Mouse (Mus musculus) mouse embryonic stem cell (cell line): Measurements from ENCODE around the gene Slc25a12.

ENCODE experiments used
- in situ Hi-C, 2 experiments: fragments of 300-500 bp; cut with MboI; formaldehyde crosslinking; loops; 1 replicate in 1 of 2; 3 replicates in 1 of 2; pipeline ENCODE4 v1.14.3; 2019 to 2020; ENCODE audit warnings: low sequenced_read_pairs in 2 of 2, low pct_unique_long_range_greater_than_20kb in 1 of 2, mixed read lengths in 1 of 2; ENCODE audit not compliant: unreplicated experiment in 1 of 2

The Slc25a12 gene

DNA sequence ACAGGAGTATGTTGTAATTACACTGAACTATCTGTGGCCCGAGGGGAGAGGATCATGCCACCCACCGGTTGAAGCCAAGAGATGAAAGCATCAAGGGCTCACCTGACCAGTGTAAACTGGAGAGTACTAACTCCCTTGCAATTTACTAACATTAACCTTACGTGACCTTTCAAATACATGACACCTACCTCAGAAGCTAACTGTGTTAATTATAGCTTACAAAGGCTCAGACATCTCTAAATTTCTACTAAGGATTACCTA is 15.9 kb downstream of the Slc25a12 start:
- in situ Hi-C loops, result no loop called here

DNA sequence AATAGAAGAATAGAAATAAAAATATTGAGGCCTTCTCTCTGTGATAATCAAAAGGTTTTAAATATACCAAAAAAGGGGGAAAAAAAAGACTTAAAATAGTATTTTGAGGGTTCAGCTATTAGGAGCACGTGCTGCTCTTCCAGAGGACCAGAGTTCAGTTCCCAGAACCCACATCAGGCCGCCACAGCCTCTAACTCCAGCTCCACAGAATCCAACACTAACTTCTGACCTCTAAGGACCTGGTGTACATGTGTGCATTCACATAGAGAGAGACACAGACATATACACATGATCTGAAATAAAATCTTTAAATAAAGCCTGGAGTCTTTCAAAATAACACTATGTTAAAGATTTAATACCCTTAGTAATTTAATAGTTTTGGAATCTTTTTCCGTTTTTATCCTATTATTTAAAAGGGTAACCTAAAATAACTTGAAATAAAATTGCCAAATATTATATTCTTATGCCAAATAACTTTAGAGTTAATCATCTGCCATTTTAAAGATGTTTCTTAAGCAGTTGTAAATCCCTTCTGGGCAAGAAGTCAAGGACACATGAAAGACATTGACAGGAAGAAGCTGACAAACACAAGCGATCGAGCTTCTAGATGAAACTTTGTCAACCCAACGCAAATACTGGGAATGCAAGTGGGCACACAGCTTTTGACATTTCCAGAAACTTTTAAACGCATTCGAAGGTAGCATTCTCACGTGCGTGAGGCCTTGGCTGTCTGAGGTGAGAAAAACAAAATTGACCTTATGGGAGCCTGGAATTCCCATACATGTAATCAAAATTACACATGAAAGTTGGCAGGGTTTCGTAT is 16.4 kb downstream of the Slc25a12 start:
- in situ Hi-C loops, result no loop called here

DNA sequence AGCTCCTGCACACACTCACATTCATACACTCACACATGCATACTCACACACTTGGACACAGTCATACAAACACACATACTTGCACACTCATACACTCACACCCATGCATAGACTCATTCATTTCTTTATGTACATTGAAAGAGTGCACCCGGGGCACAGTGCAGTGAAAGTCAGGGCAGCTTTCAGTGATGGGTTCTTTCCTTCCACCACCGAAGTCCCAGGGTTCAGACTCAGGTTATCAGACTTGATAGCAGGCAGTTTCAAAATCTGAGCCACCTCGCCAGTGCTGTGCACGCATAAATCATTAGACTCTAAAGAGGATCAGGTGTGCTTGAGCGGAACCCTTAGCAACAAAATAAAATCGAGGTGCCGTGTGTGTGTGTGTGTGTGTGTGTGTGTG is 17.4 kb downstream of the Slc25a12 start:
- in situ Hi-C loops, result no loop called here

DNA sequence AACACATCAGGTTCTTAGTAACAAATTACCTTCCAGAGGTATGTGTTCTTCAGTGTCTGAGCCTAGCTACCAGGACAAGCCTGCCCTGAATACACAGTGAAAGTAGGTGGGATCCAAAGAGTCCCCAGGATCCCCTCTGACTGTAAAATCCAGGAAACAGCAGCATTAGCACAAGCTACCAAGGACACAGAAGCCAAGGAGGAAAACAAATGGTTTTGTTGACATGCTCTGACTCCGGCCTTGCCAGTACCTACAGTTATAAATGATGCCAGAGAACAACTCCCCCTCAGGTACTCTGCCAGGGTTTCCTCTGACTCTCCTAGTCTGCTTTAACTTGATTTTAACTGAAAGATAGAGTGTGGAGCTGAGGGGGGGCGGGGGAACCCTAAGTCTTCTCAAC is 18.0 kb downstream of the Slc25a12 start:
- in situ Hi-C loops, result no loop called here

DNA sequence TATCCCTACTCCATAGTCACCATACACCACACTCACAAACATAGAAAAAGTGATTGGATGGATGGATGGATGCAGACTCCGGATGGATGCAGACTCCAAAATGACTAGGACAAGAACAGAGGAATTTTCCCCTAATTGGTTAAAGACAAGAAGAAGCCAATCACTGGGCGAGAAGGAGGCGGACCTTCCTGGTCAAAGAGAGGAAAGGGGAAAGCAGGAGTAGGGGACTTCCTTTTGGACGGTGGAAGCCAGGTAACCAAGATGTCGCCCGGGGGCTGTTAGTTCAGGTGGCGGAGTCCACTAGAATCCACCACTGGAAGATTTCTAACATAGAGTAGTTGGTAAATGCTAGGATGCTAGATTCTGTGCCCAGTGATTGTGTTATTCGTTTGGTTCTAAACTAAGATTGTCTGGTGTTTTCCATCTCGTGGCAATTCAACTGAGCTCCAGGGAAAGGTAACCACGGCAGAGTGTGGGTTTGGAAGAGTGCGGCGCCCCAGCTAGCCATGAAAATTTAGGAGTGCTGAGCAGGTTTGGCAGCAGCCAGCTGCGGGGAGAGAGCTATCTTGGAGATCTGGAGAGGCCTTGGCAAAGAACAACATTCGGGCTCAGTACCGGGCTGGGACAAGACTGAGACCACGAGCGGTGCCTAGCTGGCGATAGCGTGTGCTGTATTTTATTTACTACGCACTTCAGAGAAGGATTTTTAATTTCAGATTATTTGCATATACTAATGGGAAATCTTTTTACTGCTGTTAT is 19.6 kb downstream of the Slc25a12 start:
- in situ Hi-C loops, result no loop called here

DNA sequence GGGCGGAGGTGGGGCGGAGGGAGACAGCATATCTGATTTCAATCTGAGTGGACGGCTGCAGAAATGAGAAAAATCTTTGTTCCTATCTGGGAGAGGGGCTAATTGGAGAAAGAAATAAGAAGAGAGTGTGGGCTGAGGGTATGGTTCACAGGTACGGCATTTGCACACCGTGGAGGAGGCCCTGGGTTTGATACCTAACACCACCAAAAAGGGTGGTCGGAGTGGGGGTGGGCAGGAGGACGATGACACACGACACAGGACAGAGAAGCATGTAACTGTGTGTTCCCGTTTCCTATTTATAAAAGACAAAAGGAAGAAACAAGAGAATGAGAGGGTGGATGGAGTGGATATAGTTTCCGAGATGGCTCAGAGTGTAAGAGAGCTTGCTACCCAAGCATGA is 20.4 kb downstream of the Slc25a12 start:
- in situ Hi-C loops, result no loop called here

DNA sequence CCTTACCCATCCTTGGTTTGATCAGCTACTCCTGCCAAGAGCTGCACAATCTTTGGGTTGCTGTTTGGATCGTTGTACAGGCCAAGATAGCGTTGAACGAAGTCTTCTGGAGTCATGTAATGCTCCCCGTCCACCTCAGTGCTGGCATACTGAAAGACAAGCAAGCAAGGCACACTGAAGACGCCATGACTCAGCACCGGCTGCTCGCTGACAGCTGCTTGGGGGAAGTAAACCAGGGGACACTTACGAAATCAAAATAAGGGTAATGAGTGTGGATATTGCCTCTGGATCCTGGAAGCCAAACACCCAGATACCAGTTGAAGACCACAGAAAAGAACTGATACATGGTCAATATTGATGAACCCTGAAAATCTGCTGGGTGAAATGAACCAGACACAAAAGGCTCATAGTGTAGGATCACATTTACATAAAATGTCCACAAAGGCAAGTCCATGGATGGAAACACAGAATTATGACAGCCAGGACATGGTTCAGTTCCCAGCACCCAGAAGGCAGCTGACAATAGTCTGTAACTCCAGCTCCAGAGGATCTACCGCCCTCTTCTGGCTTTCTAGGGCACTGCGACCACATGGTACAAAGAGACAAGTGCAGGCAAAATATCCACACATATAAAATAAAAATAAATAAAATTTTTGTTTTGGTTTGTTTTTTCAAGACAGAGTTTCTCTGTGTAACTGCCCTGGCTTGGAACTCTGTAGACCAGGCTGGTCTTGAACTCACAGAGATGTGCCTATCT is 23.5 kb downstream of the Slc25a12 start:
- in situ Hi-C loops, result no loop called here

DNA sequence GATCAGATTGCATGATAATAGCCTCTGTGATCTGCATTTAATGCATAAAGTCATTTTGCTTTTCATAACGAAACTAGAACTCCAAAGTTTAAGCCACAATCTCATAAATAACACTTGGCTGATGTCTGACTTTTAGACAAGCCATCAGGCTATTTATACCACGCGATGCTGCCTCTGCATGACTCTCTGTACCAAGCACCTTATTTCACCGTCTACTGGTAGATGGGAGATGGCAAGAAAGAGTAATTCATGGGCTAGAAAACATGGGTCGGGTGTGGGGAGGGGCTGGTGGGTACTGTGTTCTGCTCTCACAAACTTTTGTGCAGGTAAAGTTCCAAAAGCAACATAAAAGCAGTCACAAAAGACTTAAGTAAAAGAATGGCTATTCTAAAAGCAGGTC is 27.4 kb downstream of the Slc25a12 start:
- in situ Hi-C loops, result no loop called here

DNA sequence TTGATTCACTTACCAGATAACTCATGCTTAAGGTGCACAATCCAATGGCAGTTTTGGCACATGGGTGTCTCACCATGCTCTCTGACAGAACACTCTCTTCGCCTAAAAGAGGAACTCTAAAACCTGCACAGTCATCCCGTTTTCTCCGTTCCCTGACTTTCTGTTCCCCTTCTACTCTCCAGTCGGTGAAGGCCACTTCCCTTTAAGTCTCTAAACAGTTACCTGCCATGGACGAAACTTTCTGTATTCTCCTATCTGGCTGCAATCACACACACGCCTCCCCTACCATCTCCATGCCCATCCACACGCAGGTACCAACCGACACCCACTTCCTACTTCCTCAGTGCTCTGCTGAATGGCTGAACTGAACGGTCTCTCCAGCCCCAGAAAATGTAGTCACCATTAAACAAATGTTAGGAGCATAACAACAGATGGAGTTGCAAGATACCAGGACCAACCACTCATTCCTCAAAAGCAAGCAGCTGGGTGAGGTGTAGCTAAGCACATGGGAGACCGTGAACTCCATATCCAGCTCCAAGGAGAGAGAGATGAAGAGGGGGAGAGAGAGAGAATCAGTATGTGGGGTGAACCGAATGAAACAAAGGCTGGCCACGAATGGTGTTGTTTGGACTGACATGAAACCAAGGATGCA is 29.3 kb downstream of the Slc25a12 start:
- in situ Hi-C loops, result no loop called here

DNA sequence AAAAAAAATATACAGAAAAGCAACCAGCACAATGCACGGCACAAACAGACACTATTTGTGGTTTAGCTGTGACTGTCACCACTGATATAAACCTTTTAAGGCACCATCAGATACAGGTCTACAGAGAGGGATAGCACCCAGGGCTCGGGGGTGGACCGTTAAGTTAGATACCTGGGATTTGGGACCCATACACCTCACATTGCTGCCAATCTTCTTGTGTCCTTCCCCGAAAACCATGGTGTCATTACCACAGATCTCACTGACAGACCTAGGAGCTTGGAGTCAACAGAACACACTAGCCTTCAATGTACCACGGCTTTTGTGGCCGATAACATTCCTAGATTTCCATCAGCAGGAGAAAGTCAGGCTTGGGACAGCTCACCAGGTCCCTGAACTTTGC is 30.9 kb downstream of the Slc25a12 start:
- in situ Hi-C loops, result no loop called here

DNA sequence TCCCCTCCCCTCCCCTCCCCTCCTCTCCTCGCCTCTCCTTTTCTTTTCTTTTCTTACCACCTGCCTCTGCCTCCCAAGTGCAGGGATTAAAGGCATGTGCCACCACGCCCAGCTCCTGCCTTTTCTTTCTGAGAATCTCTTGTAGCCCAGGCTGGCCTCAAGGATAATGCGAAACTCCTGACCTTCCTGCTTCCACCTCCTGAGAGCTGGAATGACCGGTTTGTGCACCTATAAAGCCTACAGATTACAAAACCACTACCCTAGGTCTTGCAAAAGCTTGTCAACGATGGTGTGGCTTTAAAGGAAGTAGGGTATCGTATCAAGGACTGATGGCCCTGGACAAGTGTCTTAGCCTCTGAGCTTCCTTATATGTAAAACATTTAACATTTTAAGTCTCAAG is 31.3 kb downstream of the Slc25a12 start:
- in situ Hi-C loops, result no loop called here

DNA sequence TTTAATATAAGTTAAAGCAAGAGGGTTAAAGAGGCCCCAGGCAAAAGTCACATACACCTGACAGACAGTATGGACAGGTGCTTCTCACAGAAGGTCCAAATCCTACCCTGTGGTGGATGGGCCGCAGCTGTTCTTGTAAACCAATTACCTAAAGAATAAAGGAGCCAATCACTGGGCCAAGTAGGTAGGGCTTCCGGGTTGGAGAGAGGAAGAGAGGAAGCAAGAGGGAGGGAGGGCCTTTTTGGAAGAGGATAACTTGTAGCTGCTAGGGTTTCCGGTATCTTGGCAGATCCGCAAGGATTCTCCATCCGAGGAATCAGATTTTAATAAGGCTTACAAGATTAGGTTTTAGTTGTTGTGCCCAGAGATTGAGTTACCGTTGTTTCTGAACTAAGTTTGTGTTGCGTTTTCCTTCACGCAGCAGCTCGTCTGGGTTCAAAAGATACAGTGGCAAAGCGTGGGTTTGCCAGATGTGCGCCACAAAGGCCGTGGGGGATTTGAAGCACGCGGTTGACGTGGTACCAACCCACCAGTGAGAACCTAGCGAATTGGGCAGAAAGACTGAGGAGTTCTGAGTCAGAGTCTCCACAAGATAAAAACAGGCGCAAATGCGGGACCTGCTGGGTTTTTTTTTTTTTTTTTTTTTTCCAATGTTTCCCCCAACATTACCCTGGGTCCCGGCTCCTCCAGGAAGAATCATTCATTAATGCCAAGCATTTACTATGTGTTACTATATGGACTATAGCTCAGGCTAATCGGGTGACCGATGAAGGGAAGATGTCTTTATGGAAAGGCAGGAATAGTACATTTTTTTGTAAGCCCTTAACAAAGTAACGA is 33.3 kb downstream of the Slc25a12 start:
- in situ Hi-C loops, result no loop called here

DNA sequence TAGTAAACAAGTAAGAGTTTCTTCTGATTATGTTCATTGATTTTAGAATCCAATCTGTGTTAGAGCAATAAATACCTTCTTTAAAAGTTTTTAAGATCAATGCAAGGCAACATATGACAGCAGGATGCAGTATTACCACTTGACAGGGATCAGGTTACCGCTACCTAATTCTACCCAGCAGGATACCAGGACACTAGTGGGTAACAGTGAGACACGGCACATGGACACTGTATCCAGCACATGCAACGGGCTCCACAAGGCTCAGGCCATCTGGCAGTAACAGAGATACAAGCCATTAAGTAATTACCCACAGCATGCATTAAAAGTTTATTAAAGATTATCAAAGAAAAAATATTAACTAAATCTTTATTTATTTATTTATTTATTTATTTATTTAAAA is 37.8 kb downstream of the Slc25a12 start:
- in situ Hi-C loops, result no loop called here

DNA sequence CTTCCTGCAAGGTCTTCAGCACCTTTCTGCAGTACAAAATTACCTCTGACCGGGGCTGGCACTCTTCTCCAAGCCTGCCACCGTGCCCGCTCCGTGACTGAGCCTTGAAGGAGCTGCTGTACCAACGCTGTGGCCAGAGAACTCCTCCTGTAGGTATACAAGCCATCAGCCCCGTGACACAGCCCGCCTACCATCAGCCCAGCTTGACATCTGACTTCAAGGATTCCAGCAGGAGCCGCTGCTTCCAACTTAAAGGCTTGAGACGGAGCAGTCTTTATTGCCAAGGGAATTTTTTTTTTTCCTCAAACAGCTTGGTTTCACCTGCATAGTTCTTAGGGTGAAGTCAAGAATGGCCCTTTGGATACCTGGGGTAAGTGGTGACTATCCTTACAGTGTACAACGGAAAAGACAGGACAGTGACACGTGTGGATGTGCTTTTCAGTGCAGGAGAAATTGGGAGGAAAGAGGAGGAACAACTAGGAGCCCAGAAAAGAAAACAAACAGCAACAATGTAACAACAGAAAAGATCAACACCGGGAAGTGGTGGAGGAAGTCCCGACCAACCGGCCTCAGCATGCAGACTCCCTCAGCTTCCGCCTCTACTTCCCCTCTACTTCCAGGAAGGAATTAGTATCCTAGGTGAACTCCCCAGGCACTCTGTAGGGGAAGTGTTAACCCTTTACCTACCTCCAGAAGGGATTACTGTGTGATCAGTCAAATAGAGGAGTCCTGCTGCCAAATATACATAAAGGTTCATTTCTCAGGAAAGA is 39.0 kb downstream of the Slc25a12 start:
- in situ Hi-C loops, result no loop called here

DNA sequence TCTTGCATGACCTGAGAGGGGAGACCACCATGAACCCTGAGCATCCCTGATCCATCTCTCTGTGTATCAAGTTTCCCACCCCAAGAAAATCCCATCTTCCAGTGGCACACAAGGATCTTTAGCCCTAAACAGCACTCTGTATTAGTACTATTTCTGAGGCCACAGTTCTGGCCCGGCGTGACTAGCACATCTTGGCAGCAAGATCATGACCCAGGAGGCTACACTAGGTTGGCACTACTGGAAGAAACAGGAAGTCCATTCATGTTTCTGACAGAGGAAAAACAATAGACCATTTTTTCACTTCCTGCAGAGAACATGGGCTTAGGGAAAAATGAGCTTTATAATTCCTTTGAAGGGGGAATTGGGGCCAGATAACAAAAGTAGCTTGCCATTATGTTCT is 39.8 kb downstream of the Slc25a12 start:
- in situ Hi-C loops, result no loop called here

DNA sequence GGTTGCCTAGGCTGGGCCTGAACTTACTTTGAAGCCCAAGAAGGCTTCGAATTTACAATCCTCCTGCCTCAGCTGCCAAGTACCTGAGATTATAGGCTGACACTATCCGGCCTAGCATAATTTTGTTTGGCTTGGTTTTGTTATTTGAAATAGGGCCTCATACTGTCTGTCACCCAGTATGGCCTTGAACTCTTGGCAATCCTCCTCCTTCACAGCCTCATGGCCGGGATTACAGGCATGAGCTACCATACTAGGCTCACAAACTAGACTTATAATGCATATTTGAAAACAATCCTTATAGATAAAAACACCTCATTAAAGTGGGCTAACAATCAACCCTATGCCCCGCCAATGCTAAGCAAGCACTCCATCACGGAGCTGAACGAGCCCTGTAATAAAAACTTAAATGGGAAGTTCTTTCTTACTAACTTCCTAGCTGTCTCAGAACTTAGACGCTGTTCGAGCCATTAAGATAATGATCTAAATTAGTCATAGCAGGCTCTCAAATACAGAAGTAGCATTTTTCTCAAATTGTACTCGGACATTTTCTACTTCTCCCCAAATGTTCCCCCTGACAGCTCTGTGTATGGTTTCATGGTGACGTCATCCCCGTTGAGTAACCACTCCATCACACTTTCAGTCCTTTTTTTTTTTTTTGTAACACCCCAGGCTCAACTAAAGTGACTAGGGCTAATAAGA is 40.6 kb downstream of the Slc25a12 start:
- in situ Hi-C loops, result no loop called here

DNA sequence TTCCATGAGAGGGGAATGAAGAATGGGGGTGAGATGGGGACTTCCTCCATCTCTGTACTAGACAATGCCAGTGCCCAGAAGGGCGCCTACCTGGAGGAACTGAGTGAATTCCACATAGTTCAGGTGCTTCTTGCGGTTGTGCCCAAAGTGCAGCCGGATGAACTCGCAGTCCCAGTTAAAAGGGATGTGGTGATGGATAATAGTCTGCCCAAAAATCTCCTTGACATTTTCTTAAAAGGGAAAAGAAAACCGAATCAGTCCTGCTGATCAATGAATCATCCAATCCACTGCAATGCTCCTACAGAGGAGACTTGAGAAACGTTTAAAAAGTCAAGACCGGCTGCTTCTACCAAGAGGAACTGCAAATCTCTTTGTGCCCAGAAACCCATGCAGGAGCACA is 43.7 kb downstream of the Slc25a12 start:
- in situ Hi-C loops, result no loop called here
